Mouse (Mus musculus): ENCODE data around the gene Mettl6. TPM values are rescaled to one million over a fixed set of nuclear protein-coding genes. Genes with fewer than 3 reads are reported as not detected.

The Mettl6 gene
- total RNA-seq, 1 experiment, result 37.0 TPM

GRCm38 (mm10) chr14:31433851-31434360, 60.9 kb downstream of the Mettl6 start:
- DNase-seq (ENCODE audit: low read depth, low spot score), result no peak
- in situ Hi-C loops (cut with MboI; ENCODE audit: low sequenced_read_pairs in 2 of 2, unreplicated experiment in 2 of 2), result no loop called here
- no peak overlapping the region for H3K27ac ChIP-seq (ENCODE audit: insufficient read depth, low read depth, low read length, poor library complexity, severe bottlenecking)
- no peak overlapping the region for H3K9ac ChIP-seq (ENCODE audit: insufficient read depth, low read depth, low read length, poor library complexity, severe bottlenecking)
- no peaks in the 10 kb centered on the region for H3K36me3 ChIP-seq (ENCODE audit: control insufficient read depth, insufficient read depth, low read length, poor library complexity, severe bottlenecking)
- no peak for TF ChIP-seq CHD2 (IDR thresholded peaks at IDR 0.05; ENCODE audit: low read depth, low read length)
- TF ChIP-seq MAFK (IDR thresholded peaks at IDR 0.05; ENCODE audit: insufficient read depth, low read depth, low read length), result no peak
- no peak for TF ChIP-seq HCFC1 (IDR thresholded peaks at IDR 0.05; ENCODE audit: borderline replicate concordance, insufficient read depth, low read length)
- no peak for TF ChIP-seq ZC3H11A (IDR thresholded peaks at IDR 0.05; ENCODE audit: borderline replicate concordance, low read depth, low read length)
- TF ChIP-seq ZNF384 (IDR thresholded peaks at IDR 0.05; ENCODE audit: low read depth, low read length), result no peak
- H3K4me3 ChIP-seq (ENCODE audit: insufficient read depth in 1 of 2, low read depth in 1 of 2, low read length in 2 of 2, poor library complexity in 1 of 2, severe bottlenecking in 1 of 2), result no peak overlapping the region
- 0 out of 4 replicates have a peak, but pooled peaks cover 0 to 2% of the 10 kb centered on the region in 2 experiments for H3K4me1 ChIP-seq (ENCODE audit: control insufficient read depth in 2 of 2, insufficient read depth in 2 of 2, low read length in 2 of 2, poor library complexity in 1 of 2)
- H3K9me3 ChIP-seq (ENCODE audit: control insufficient read depth, insufficient read depth, low read depth, low read length), result no peaks in the 10 kb centered on the region

- Histone ChIP-seq H3K9ac (ENCODE audit: insufficient read depth, low read depth, low read length, poor library complexity, severe bottlenecking) (no peak overlapping the region), H3K4me1 (ENCODE audit: control insufficient read depth in 2 of 2, insufficient read depth in 2 of 2, low read length in 2 of 2, poor library complexity in 1 of 2) (0 out of 4 replicates have a peak, but pooled peaks cover 0 to 2% of the 10 kb centered on the region in 2 experiments), H3K4me3 (ENCODE audit: insufficient read depth in 1 of 2, low read depth in 1 of 2, low read length in 2 of 2, poor library complexity in 1 of 2, severe bottlenecking in 1 of 2) (no peak overlapping the region), H3K27ac (ENCODE audit: insufficient read depth, low read depth, low read length, poor library complexity, severe bottlenecking) (no peak overlapping the region), H3K9me3 (ENCODE audit: control insufficient read depth, insufficient read depth, low read depth, low read length) (no peaks in the 10 kb centered on the region), H3K36me3 (ENCODE audit: control insufficient read depth, insufficient read depth, low read length, poor library complexity, severe bottlenecking) (no peaks in the 10 kb centered on the region)
- DNase-seq (ENCODE audit: low read depth, low spot score), result no peak
- in situ Hi-C loops (cut with MboI; ENCODE audit: low sequenced_read_pairs in 2 of 2, unreplicated experiment in 2 of 2), result no loop called here
- TF ChIP-seq ZNF384 (IDR thresholded peaks at IDR 0.05; ENCODE audit: low read depth, low read length) (no peak), MAFK (IDR thresholded peaks at IDR 0.05; ENCODE audit: insufficient read depth, low read depth, low read length) (no peak), CHD2 (IDR thresholded peaks at IDR 0.05; ENCODE audit: low read depth, low read length) (no peak), HCFC1 (IDR thresholded peaks at IDR 0.05; ENCODE audit: borderline replicate concordance, insufficient read depth, low read length) (no peak), ZC3H11A (IDR thresholded peaks at IDR 0.05; ENCODE audit: borderline replicate concordance, low read depth, low read length) (no peak)
Observed at GRCm38 (mm10) chr14:31433126-31433525, 61.7 kb downstream of the Mettl6 start.

- H3K27ac ChIP-seq (ENCODE audit: insufficient read depth, low read depth, low read length, poor library complexity, severe bottlenecking), result no peak overlapping the region
- TF ChIP-seq MAFK (IDR thresholded peaks at IDR 0.05; ENCODE audit: insufficient read depth, low read depth, low read length) (no peak), CHD2 (IDR thresholded peaks at IDR 0.05; ENCODE audit: low read depth, low read length) (no peak), HCFC1 (IDR thresholded peaks at IDR 0.05; ENCODE audit: borderline replicate concordance, insufficient read depth, low read length) (no peak), ZNF384 (IDR thresholded peaks at IDR 0.05; ENCODE audit: low read depth, low read length) (no peak), ZC3H11A (IDR thresholded peaks at IDR 0.05; ENCODE audit: borderline replicate concordance, low read depth, low read length) (no peak)
- in situ Hi-C loops (cut with MboI; ENCODE audit: low sequenced_read_pairs in 2 of 2, unreplicated experiment in 2 of 2), result no loop called here
- H3K4me3 ChIP-seq (ENCODE audit: insufficient read depth in 1 of 2, low read depth in 1 of 2, low read length in 2 of 2, poor library complexity in 1 of 2, severe bottlenecking in 1 of 2), result no peak overlapping the region
- no peaks in the 10 kb centered on the region for H3K36me3 ChIP-seq (ENCODE audit: control insufficient read depth, insufficient read depth, low read length, poor library complexity, severe bottlenecking)
- H3K4me1 ChIP-seq (ENCODE audit: control insufficient read depth in 2 of 2, insufficient read depth in 2 of 2, low read length in 2 of 2, poor library complexity in 1 of 2), result 0 out of 4 replicates have a peak, but pooled peaks cover 0 to 2% of the 10 kb centered on the region in 2 experiments
- H3K9me3 ChIP-seq (ENCODE audit: control insufficient read depth, insufficient read depth, low read depth, low read length), result no peaks in the 10 kb centered on the region
- H3K9ac ChIP-seq (ENCODE audit: insufficient read depth, low read depth, low read length, poor library complexity, severe bottlenecking), result no peak overlapping the region
- DNase-seq (ENCODE audit: low read depth, low spot score), result no peak
Observed at GRCm38 (mm10) chr14:31432424-31432823, 62.4 kb downstream of the Mettl6 start.

GRCm38 (mm10) chr14:31431789-31432330, 63.0 kb downstream of the Mettl6 start:
- in situ Hi-C loops (cut with MboI; ENCODE audit: low sequenced_read_pairs in 2 of 2, unreplicated experiment in 2 of 2), result no loop called here
- no peak for DNase-seq (ENCODE audit: low read depth, low spot score)
- Histone ChIP-seq H3K4me3 (ENCODE audit: insufficient read depth in 1 of 2, low read depth in 1 of 2, low read length in 2 of 2, poor library complexity in 1 of 2, severe bottlenecking in 1 of 2) (no peak overlapping the region), H3K4me1 (ENCODE audit: control insufficient read depth in 2 of 2, insufficient read depth in 2 of 2, low read length in 2 of 2, poor library complexity in 1 of 2) (0 out of 4 replicates have a peak, but pooled peaks cover 0 to 2% of the 10 kb centered on the region in 2 experiments), H3K9ac (ENCODE audit: insufficient read depth, low read depth, low read length, poor library complexity, severe bottlenecking) (no peak overlapping the region), H3K9me3 (ENCODE audit: control insufficient read depth, insufficient read depth, low read depth, low read length) (no peaks in the 10 kb centered on the region), H3K36me3 (ENCODE audit: control insufficient read depth, insufficient read depth, low read length, poor library complexity, severe bottlenecking) (no peaks in the 10 kb centered on the region), H3K27ac (ENCODE audit: insufficient read depth, low read depth, low read length, poor library complexity, severe bottlenecking) (no peak overlapping the region)
- no peak for TF ChIP-seq ZC3H11A (IDR thresholded peaks at IDR 0.05; ENCODE audit: borderline replicate concordance, low read depth, low read length)
- no peak for TF ChIP-seq HCFC1 (IDR thresholded peaks at IDR 0.05; ENCODE audit: borderline replicate concordance, insufficient read depth, low read length)
- no peak for TF ChIP-seq ZNF384 (IDR thresholded peaks at IDR 0.05; ENCODE audit: low read depth, low read length)
- no peak for TF ChIP-seq CHD2 (IDR thresholded peaks at IDR 0.05; ENCODE audit: low read depth, low read length)
- no peak for TF ChIP-seq MAFK (IDR thresholded peaks at IDR 0.05; ENCODE audit: insufficient read depth, low read depth, low read length)
